Mouse (Mus musculus) cerebellum, adult 2 months (tissue): ENCODE data around the gene Dera. TPM values are rescaled to one million over a fixed set of nuclear protein-coding genes. Genes with fewer than 3 reads are reported as not detected.

Experiments used
- DNase-seq, 2 experiments: peaks; one replicate each; pipeline ENCODE4 v3.0.0; 2021
- H3K27ac ChIP-seq: fragments of 200-500 bp; 2 replicates; pipeline ENCODE4 v1.5.1; 2012; ENCODE audit warnings: low read length, control low read depth, inconsistent platforms; ENCODE audit not compliant: insufficient read depth
- H3K27me3 ChIP-seq: fragments of 200-500 bp; 2 replicates; pipeline ENCODE4 v1.6.1; 2012; ENCODE audit warnings: inconsistent platforms, mild to moderate bottlenecking, low read length, moderate library complexity; ENCODE audit not compliant: control insufficient read depth, insufficient read depth
- H3K4me1 ChIP-seq: fragments of 200-500 bp; 2 replicates; pipeline ENCODE4 v1.6.1; 2011; ENCODE audit warnings: low read length; ENCODE audit not compliant: control insufficient read depth, insufficient read depth
- H3K4me3 ChIP-seq: fragments of 200-500 bp; replicated peaks from 2 replicates; pipeline ENCODE3; 2011; ENCODE audit warnings: mild to moderate bottlenecking, low read depth, low read length, control low read depth; ENCODE audit not compliant: insufficient read depth
- CTCF ChIP-seq: fragments of 200-500 bp; IDR thresholded peaks from 2 replicates; pipeline ENCODE4 v1.5.1; 2011; ENCODE audit warnings: low read depth, mild to moderate bottlenecking, control low read depth, low read length, moderate library complexity, borderline replicate concordance; ENCODE audit not compliant: insufficient read depth
- POLR2A ChIP-seq: fragments of 200-500 bp; IDR thresholded peaks from 2 replicates; pipeline ENCODE4 v1.6.1; 2011; ENCODE audit warnings: low read length, control low read depth, borderline replicate concordance; ENCODE audit not compliant: insufficient read depth
- WGBS: fragments of 180-500 bp; shearing (Covaris S2); methylation state at CpG from one replicate; pipeline ENCODE4 v1.1.7; 2018; 5-methylcytosine and 5-hydroxymethylcytosine counted together
- polyA plus RNA-seq: library from polyadenylated mRNA; depleted of rRNA; stranded (reverse); fragments of >200 nt; gene quantifications from 2 replicates; pipeline ENCODE4 v1.2.3, GENCODE M21; 2012; rRNA removed

Dera gene
- polyA plus RNA-seq, 1 experiment: 3.6 TPM

DNA sequence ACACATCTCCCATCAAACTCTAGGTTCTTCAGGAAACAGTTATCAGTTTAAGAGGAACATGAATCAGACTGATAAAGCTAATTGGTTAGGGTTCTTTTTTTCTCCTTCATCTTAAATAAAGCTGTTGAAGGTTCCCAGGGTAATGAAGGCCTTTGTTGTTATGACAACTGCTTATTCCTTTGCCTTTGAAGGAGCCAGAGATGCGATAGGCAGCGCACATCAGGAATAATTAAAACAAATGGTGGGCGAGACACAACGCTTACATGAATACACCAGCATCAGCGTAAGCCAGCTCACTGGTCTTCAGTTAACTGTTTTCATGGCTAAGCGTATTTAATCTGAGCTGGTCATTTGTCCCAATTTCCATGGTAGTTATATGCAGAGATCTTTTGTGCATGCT is 132.9 kb downstream of the Dera start:
- Histone ChIP-seq H3K27me3 (no peaks in the 10 kb centered on the region), H3K27ac (no peak overlapping the region), H3K4me1 (no peaks in the 10 kb centered on the region), H3K4me3 (no peak overlapping the region)
- no peak for DNase-seq
- TF ChIP-seq CTCF (no peak), POLR2A (no peak)
- WGBS: 63% methylated on average over 6 of the region's 6 CpGs

DNA sequence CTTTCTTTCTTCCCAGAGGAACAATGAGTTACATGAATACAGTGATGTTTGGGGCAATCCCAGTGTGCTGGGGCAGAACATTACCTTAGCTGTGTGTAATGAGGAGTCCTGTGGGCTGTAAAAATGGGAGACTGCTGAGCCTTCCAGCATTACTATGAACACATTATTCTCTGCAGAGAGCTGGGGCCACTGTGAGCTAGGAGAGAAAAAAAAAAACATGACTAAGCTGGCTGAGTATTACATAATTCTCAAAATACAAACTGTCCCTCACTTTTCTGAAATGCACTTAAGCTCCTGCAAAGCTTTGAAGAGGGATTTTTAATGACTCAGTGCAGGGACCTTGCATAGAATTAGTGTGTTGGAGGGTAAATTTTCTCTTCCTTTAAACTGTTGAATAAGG is 143.3 kb downstream of the Dera start:
- TF ChIP-seq POLR2A (no peak), CTCF (no peak)
- DNase-seq: no peak
- Histone ChIP-seq H3K27me3 (no peaks in the 10 kb centered on the region), H3K4me3 (no peak overlapping the region), H3K27ac (no peak overlapping the region), H3K4me1 (no peaks in the 10 kb centered on the region)

DNA sequence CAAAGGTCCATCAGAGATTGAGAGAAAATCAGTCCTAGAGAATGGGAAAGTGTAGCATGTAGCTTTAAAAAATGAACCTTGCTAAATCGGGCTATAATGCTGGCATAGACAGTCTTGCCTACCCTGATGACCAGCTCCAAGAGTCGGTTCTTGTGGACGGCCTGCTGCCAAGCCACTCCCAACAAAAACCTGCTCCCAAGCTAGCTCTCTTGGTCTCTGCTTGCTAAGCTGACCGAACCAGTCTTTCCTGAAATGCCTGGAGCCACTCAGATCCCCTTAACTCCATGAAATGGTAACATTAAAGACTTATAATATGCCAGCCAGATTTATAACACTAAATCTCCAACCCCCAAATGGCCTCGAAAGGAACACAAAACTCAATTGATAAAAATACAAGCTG is 146.9 kb downstream of the Dera start:
- no peaks in the 10 kb centered on the region for H3K27me3 ChIP-seq
- H3K4me3 ChIP-seq: no peak overlapping the region
- 76% methylated on average over 5 of the region's 5 CpGs for WGBS
- TF ChIP-seq CTCF (no peak), POLR2A (no peak)
- H3K4me1 ChIP-seq: no peaks in the 10 kb centered on the region
- no peak for DNase-seq
- no peak overlapping the region for H3K27ac ChIP-seq

Other genes starting within 250 kb of the Dera start
- gene Eps8, start 99.7 kb upstream of the Dera start, polyA plus RNA-seq: 50.4 and 59.4 TPM in 2 replicates
- 79.7 and 80.7 TPM in 2 replicates for gene Strap, start 19.5 kb upstream of the Dera start, polyA plus RNA-seq